Mouse (Mus musculus) lung, embryonic 16.5 days (tissue): Measurements from ENCODE around the gene Nr6a1. TPM values are rescaled to one million over a fixed set of nuclear protein-coding genes. Genes with fewer than 3 reads are reported as not detected.

ENCODE experiments used
- ATAC-seq: fragments of 200-750 bp; cut with Nextera tagmentation; 2 replicates; pipeline ENCODE4 v1.8.0; 2017; ENCODE audit warnings: low read depth, mild to moderate bottlenecking, moderate library complexity
- H3K27ac ChIP-seq: fragments of 300-500 bp; sonication (generic); 2 replicates; pipeline ENCODE4 v1.5.1; 2014; ENCODE audit warnings: mild to moderate bottlenecking, control low read depth, low read length
- H3K27me3 ChIP-seq: fragments of 300-500 bp; sonication (generic); 2 replicates; pipeline ENCODE4 v1.6.1; 2014; ENCODE audit warnings: low read depth, low read length, mixed read lengths; ENCODE audit not compliant: control insufficient read depth, insufficient read depth
- H3K36me3 ChIP-seq: fragments of 300-500 bp; sonication (generic); 2 replicates; pipeline ENCODE4 v1.6.1; 2014; ENCODE audit warnings: low read length; ENCODE audit not compliant: control insufficient read depth, insufficient read depth
- H3K4me1 ChIP-seq: fragments of 300-500 bp; sonication (generic); replicated peaks from 2 replicates; pipeline ENCODE4 v1.6.1; 2014; ENCODE audit warnings: low read length, mixed read lengths; ENCODE audit not compliant: control insufficient read depth, insufficient read depth
- H3K4me2 ChIP-seq: fragments of 300-500 bp; sonication (generic); 2 replicates; pipeline ENCODE4 v1.6.1; 2014; ENCODE audit warnings: low read depth, low read length, control low read depth
- H3K4me3 ChIP-seq: fragments of 300-500 bp; sonication (generic); 2 replicates; pipeline ENCODE4 v1.5.1; 2014; ENCODE audit warnings: mild to moderate bottlenecking, low read length, control low read depth
- H3K9ac ChIP-seq: fragments of 300-500 bp; sonication (generic); 2 replicates; pipeline ENCODE4 v1.6.1; 2014; ENCODE audit warnings: low read length, control low read depth
- H3K9me3 ChIP-seq: fragments of 300-500 bp; sonication (generic); 2 replicates; pipeline ENCODE4 v1.6.1; 2016; ENCODE audit warnings: low read length; ENCODE audit not compliant: control insufficient read depth
- WGBS: fragments of 180-500 bp; shearing (Covaris S2); extraction: QIAGEN DNeasy Blood & Tissue Kit; methylation state at CpG from one replicate; pipeline ENCODE4 v1.1.7; 2014; 5-methylcytosine and 5-hydroxymethylcytosine counted together
- polyA plus RNA-seq: library from polyadenylated mRNA; unstranded; fragments of >200 nt; fragmentation: Nextera tagmentation; extraction: Ambion mirVana; gene quantifications from 2 replicates; pipeline ENCODE4 v1.2.1, GENCODE M21; 2015

The Nr6a1 gene
- polyA plus RNA-seq, 1 experiment from 2014 or later, result 0.60 TPM

DNA sequence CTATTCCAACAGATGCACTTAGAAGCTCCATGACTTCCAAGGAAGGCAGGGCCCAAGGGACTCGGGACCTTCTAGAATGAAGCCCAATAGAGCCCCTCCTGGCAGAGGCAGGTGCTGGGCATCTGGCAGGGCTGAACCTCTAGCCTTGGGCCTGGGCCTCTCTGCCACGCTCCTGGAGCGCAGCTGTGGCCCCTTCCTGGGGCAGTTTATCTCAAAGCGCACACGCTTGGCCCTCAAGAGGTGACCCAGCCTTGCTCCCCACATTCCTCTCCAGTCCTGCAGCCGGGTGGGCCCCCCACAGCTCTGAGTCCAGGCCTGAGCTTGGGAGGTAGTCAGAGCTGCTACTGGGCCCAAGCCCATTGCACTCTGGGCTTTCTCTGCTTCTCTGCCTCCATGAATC is 208.1 kb downstream of the Nr6a1 start:
- Histone ChIP-seq H3K4me3 (no peak overlapping the region), H3K9ac (no peak overlapping the region), H3K9me3 (no peaks in the 10 kb centered on the region), H3K36me3 (no peaks in the 10 kb centered on the region), H3K27me3 (no peaks in the 10 kb centered on the region), H3K4me1 (peaks cover 9% of the 10 kb centered on the region), H3K27ac (no peak overlapping the region), H3K4me2 (no peak overlapping the region)
- 45% methylated on average over 6 of the region's 6 CpGs for WGBS
- 0 out of 2 replicates have a peak, but pooled peaks have one; percentile 42 for ATAC-seq

DNA sequence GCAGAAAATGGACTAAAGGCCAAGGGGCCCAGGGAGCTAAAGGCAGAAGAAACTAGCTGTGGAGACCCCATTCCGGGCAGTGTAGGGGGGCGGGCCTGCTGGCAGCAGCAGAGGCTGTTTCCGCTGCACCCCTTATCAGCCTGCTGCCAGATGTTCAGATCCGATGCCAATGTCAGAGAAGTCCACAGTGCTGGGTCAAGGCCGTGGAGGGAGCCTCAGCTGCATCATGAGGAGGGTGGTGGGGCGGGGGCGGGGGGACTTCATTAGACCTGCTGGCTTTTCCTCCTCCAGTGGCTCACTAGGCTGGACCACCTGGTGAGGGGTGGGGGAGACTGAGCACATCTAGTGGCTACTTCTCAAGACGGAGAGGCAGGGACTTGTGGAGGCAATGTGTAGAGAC is 208.8 kb downstream of the Nr6a1 start:
- H3K9ac ChIP-seq, result no peak overlapping the region
- peaks cover 1% of the 10 kb centered on the region for H3K27me3 ChIP-seq
- WGBS, result 34% methylated on average over 8 of the region's 8 CpGs
- peaks cover 6% of the 10 kb centered on the region for H3K4me1 ChIP-seq
- no peak overlapping the region for H3K27ac ChIP-seq
- no peaks in the 10 kb centered on the region for H3K36me3 ChIP-seq
- no peak; the same call in 1 of the 2 replicates for ATAC-seq
- no peak overlapping the region for H3K4me2 ChIP-seq
- H3K9me3 ChIP-seq, result no peaks in the 10 kb centered on the region
- no peak overlapping the region for H3K4me3 ChIP-seq

DNA sequence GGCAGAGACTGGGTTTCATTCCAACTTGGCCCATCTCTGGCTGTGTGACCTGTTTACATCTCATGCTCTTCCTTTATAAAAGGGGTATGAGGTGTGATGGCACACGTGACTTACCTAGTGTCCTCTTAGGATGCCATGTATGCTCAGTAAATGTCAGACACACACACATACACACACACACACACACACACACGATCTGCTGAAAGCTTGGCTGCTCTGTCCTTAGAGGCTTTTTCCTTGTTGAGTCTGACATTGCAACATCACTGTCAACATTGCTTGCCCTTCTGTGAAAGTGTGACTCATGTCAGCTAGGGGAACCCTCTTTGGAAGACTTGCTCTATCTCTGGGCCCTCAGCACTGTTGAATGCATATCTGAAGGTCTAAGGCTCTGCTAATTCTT is 210.1 kb downstream of the Nr6a1 start:
- peaks cover 14% of the 10 kb centered on the region for H3K27me3 ChIP-seq
- WGBS, result 69% methylated on average over 2 of the region's 2 CpGs
- H3K4me1 ChIP-seq, result peaks cover 6% of the 10 kb centered on the region
- no peak overlapping the region for H3K4me3 ChIP-seq
- no peak overlapping the region for H3K4me2 ChIP-seq
- no peaks in the 10 kb centered on the region for H3K9me3 ChIP-seq
- ATAC-seq, result no peak
- no peak overlapping the region for H3K27ac ChIP-seq
- H3K36me3 ChIP-seq, result no peaks in the 10 kb centered on the region
- no peak overlapping the region for H3K9ac ChIP-seq

DNA sequence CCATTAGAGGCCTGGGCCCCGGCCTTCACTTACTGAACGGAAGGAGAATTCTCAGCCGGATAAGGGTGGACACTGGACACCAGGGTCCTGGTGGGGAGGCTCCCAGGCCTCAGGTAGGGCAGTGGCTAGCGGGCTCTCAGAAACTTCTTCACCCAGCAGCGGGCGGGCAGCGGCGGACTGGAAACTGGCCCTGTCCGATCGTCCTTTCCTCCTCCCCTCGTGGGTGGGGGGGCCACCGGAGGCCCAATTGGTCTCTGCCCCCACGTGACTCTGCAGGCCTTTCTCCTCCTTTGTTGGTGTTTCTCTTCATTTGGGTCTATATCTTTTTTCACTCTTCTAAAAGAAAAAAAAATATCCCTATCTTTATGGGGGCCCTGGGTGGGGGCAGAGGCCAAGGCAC is 213.2 kb downstream of the Nr6a1 start, which contains the start of gene Nr5a1:
Nr5a1 (minus strand) TSS at position 219 of the 400 bp plus-strand sequence.
- no peak for ATAC-seq
- WGBS, result 91% methylated on average over 13 of the region's 13 CpGs
- Histone ChIP-seq H3K4me2 (no peak within 1 kb of the TSS), H3K9me3 (no peaks in the 10 kb centered on the region), H3K4me1 (peaks cover 16% of the 10 kb centered on the region), H3K36me3 (no peaks in the 10 kb centered on the region), H3K9ac (no peak within 1 kb of the TSS), H3K27me3 (peaks cover 39% of the 10 kb centered on the region), H3K27ac (no peak within 1 kb of the TSS), H3K4me3 (no peak within 1 kb of the TSS)

DNA sequence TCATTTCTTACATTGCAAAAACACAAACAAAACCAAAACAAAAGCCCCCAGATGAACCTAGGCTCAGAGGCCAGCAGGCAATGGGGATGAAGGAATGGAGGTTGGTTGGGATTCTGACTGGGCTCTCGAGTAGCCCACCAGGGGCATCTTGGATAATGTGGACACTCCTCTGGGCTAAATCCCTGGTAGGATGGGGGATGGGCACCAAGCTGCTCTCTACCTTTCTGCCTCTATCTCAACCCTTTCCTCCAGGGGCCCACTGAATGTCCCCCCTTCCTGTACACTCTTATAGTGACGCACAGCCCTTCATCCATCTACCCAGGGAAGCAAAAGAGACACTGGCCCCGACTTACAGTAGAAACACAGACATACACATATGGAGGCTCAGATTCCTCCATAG is 213.9 kb downstream of the Nr6a1 start:
- no peak overlapping the region for H3K4me2 ChIP-seq
- H3K9me3 ChIP-seq, result no peaks in the 10 kb centered on the region
- H3K9ac ChIP-seq, result no peak overlapping the region
- H3K4me3 ChIP-seq, result no peak overlapping the region
- ATAC-seq, result no peak
- H3K27ac ChIP-seq, result no peak overlapping the region
- H3K4me1 ChIP-seq, result peaks cover 13% of the 10 kb centered on the region; the same call in 1 of the 2 replicates
- H3K36me3 ChIP-seq, result no peaks in the 10 kb centered on the region
- 83% methylated on average over 3 of the region's 3 CpGs for WGBS
- H3K27me3 ChIP-seq, result peaks cover 47% of the 10 kb centered on the region

DNA sequence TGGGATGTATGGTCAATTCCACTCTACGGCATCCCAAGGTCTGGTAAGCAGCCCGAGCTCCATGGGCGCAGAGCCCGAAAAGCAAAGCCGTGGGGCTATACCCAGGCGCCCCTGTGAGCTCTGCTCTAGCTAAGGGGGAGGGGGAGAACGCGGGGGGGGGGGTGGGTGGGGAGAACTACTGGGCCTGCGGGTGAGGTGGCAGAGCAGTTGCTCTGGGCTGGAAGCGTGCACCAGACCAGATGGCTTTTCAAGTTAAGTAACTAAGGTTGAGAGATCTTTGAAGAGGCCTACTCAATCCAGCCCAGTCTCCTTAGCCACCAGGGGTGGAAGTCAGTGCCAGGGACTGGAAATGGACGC is 214.7 kb downstream of the Nr6a1 start:
- H3K27me3 ChIP-seq, result peaks cover 55% of the 10 kb centered on the region
- WGBS, result 38% methylated on average over 8 of the region's 11 CpGs
- H3K9ac ChIP-seq, result no peak overlapping the region
- H3K4me1 ChIP-seq, result peaks cover 13% of the 10 kb centered on the region; the same call in 1 of the 2 replicates
- H3K36me3 ChIP-seq, result no peaks in the 10 kb centered on the region
- peak; percentile 27; the same call in 1 of the 2 replicates for ATAC-seq
- H3K9me3 ChIP-seq, result no peaks in the 10 kb centered on the region
- H3K4me2 ChIP-seq, result no peak overlapping the region
- no peak overlapping the region for H3K27ac ChIP-seq
- H3K4me3 ChIP-seq, result no peak overlapping the region

DNA sequence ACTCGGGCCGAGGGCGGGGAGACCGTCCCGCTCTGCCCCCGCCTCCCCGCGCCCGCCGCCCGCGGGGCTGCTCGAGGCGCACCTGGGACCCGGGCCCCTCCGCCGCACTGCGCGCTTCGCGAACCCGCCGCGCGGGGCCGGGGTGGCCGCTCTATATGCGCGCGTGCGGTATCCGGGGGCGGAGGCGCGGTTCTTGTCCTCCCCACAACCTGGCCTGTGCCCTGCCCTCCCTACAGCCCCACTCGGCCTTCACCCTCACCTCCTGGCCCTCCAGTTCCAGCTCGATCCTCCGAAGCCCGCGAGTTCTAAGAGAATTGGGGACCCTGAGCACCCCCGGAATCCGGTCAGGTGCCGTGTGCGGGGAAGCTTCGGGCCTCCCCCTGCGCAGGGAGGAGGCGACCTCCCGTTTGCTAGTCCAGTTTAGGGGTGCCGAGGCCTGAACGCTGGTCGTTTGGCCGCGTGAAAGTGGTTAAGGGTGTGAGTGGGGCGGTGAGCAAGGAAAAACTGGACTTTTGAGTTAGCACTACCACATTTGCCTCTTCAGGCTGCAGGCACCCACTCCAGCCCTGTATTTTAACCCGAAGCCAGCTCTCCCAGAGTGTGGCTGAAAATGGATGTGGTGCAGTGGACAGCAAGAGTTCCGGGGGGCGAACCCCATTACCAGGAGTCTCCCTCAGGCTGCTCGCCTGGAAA is 215.3 kb downstream of the Nr6a1 start:
- 8% methylated on average over 36 of the region's 58 CpGs for WGBS
- ATAC-seq, result no peak
- Histone ChIP-seq H3K36me3 (no peaks in the 10 kb centered on the region), H3K27me3 (peaks cover 59% of the 10 kb centered on the region), H3K4me3 (peak overlapping the region; percentile 33), H3K4me1 (peaks cover 13% of the 10 kb centered on the region; the same call in 1 of the 2 replicates), H3K9me3 (no peaks in the 10 kb centered on the region), H3K27ac (no peak overlapping the region), H3K4me2 (peak overlapping the region; percentile 49), H3K9ac (no peak overlapping the region)

DNA sequence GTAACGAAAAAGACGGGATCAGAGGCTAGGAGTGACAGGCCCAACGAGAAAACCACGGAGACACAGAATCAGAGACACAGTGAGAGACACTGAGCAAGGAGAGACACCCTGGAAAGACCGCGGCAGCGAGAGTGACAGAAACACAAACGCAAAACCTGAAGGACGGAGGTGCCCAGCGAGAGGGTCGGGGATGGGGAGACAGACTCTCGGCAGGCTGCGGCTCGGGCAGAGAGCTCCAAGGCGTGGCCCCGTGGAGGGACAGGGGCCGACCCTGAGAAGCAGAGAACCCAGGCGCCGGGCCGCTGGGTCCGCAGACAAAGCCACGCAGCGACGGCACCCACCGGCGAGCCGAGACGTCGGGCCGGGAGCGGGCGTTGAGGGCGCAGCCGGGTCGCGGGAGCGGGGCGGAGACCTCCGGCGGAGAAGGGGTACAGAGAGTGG is 216.0 kb downstream of the Nr6a1 start:
- no peaks in the 10 kb centered on the region for H3K9me3 ChIP-seq
- no peak overlapping the region for H3K27ac ChIP-seq
- no peaks in the 10 kb centered on the region for H3K36me3 ChIP-seq
- H3K27me3 ChIP-seq, result peaks cover 66% of the 10 kb centered on the region
- H3K4me2 ChIP-seq, result peak overlapping the region; percentile 49
- peaks cover 13% of the 10 kb centered on the region; the same call in 1 of the 2 replicates for H3K4me1 ChIP-seq
- no peak overlapping the region for H3K9ac ChIP-seq
- WGBS, result under 1% methylated on average over 39 of the region's 40 CpGs
- peak overlapping the region; percentile 33 for H3K4me3 ChIP-seq
- ATAC-seq, result no peak

DNA sequence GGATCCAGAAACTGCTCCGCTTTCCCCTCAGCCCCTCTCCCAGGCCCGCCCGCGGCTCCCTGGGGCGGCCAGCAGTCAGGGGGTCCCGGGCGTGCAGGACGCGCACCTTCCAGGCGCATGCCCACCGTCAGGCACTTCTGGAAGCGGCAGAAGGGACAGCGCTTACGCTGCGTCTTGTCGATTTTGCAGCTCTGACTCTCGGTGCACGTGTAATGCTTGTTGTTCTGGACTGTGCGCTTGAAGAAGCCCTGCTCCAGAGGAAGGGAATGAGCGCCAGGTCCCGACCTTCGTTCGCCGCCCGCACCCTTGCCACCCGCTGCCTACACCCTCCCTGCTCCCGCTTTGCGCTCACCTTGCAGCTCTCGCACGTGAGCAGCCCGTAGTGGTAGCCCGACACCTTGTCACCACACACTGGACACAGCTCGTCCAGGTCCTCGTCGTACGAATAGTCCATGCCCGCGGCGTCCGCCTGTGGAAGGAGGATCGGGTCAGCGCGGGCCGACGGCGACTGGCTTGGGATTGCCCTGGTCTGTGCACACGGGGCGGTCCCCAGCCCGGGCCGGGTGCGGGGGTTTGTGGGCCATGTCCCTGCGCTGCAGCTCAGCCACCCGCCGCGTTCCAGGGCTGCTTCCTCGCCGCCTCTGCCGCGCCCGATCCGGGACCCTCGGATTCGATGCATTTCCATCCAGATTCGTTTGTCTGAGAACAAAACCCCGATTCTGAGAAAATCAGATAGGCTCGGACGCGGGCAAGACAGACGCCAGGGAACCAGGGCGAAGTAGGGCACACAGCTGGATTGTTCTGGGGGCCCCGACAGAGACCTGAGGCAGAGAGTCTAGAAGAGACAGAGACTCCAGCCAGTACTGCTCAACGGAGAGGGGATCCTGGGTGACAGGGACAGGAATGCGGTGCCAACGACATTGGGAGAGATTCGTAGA is 216.9 kb downstream of the Nr6a1 start:
- peaks cover 73% of the 10 kb centered on the region for H3K27me3 ChIP-seq
- no peak overlapping the region for H3K9ac ChIP-seq

More for the DNA sequence above, 216.9 kb downstream of the Nr6a1 start:
- peak overlapping the region; percentile 34 for H3K4me2 ChIP-seq
- H3K36me3 ChIP-seq, result no peaks in the 10 kb centered on the region
- ATAC-seq, result peak; percentile 18; the same call in 1 of the 2 replicates
- H3K27ac ChIP-seq, result no peak overlapping the region
- no peaks in the 10 kb centered on the region for H3K9me3 ChIP-seq
- WGBS, result 1% methylated on average over 75 of the region's 75 CpGs
- peak overlapping the region; percentile 30 for H3K4me3 ChIP-seq
- peaks cover 13% of the 10 kb centered on the region; the same call in 1 of the 2 replicates for H3K4me1 ChIP-seq
